Mouse (Mus musculus) heart, adult 9 months (tissue): Measurements from ENCODE around the gene Olfr51.
A peak's percentile ranks its signal among the peaks of the same experiment; 100 is the strongest.
"Not testable (repeated sequence)": the region's sequence is repeated elsewhere in the genome, so short reads cannot be mapped to it uniquely, and the experiment has no call there.

ENCODE experiments used
- DNase-seq, 2 experiments: peaks; one replicate each; pipeline ENCODE4 v3.0.0; 2022; ENCODE audit warnings: low spot score in 2 of 2

Olfr51 gene

DNA sequence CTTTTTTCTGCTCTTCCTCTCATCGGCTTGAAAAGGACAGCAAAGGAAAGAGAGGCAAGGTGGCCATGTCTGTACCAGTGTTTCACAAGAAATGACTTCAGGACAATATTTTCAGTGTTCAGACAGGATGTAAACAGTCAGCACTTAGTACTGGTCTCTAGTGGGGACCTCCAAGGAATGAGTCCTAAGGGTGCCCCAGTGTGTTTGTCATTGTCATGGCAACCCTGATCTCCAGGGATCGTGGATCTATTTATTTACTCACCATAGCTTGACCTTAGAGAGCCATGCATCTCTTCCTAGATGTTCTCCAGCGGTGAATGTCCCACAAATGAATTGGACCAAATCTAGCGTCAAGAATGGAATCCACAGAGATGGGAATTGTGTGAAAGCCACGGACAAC is at the start of gene Olfr51:
Olfr51 (plus strand) TSS at position 301 of the 400 bp plus-strand sequence.
- no peak for DNase-seq

- no peak for DNase-seq
Observed at GRCm38 (mm10) chr11:50953665-50954064, 49.7 kb upstream of the Olfr51 start, which contains the start of gene Prop1. Gene Prop1, minus strand, starts transcription at chr11:50953765.

- DNase-seq, result peak; percentile 33 to 77
Observed at GRCm38 (mm10) chr11:50964886-50965285, 38.5 kb upstream of the Olfr51 start.

GRCm38 (mm10) chr11:50966230-50966629 is 37.2 kb upstream of the Olfr51 start, which contains the start of gene Olfr1378:
Gene Olfr1378, plus strand, starts transcription at chr11:50966530.
- no peak for DNase-seq

DNA sequence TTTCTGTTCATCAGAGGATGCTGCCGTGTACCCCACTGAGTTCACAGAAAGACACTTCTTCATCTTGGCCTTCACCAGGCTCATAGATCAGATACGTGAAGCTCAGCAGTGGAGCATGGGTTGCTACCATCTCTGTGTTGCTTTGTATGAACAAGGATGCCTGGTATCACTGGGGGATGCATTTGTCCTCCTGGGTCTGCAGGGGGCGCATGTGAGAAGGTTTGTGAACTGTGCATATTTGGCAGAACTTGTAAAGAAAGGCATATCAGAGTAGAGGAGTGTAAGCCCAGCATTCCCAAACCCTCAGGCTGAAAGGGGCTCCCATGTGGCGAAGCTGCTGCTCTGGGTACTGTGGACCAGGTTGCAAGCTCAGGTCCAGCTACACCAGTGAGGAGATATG is 26.2 kb upstream of the Olfr51 start:
- DNase-seq, result no peak

DNA sequence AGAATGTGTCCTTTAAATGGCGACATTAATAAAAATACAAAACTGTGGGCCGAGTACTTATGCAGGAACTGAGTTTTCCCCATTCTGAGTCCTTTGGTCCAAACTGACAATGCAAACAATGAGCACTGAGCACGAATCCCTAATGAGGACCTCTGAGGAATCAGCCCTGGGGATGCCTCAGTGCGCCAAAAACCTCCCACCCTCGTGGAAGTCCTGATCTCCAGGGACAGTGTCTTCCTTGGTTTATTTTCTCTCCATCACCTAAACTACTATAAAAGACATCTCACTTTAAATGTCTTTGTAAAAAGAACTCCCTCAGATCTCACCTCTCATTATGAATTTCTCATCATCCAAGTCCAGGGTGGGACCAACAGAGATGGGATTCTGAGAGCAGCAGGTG is 21.7 kb upstream of the Olfr51 start, which contains the start of gene Olfr1377:
Olfr1377 (plus strand) TSS at position 301 of the 400 bp plus-strand sequence.
- no peak for DNase-seq

- DNase-seq, result peak in 1 of 2 experiments; percentile 10
Observed at GRCm38 (mm10) chr11:51011821-51012220, 8.4 kb downstream of the Olfr51 start.

GRCm38 (mm10) chr11:51013936-51014335 is 10.5 kb downstream of the Olfr51 start, which contains the start of gene Olfr54:
Gene Olfr54, plus strand, starts transcription at chr11:51014236.
- no peak for DNase-seq

DNA sequence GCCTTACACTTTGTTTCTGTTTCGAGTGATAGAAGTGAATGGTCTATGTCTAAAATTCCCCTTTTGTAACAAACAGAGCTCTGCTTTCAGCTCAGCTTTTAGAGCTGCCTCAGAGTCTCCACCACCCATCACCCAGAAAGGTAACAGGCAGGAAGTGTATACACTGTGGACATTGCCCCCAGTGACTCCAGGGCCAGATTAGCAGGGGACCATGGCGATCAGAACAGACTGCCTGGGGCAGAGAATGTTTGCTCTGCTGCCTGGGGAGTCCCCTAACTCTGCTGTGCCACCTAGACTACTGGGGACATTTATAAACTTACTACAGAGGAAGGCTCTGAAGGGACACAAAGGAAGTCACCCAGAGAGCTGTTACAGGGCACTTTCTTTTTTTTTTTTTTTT is 12.9 kb downstream of the Olfr51 start:
- no peak for DNase-seq

DNA sequence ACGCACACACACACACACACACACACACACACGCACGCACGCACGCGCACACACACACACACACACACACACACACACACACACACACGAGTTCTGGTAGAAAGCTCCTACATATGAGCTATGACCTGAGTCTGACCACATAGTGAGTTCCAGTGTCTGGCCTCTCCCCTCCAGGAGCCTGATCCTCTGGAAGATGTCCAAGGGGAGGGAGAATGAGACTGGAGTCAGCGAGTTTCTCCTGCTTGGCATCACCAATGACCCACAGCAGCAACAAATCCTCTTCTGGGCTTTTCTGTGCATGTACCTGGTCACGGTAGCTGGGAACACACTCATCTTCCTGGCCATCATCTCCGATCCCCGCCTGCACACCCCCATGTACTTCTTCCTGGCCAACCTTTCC is 23.4 kb downstream of the Olfr51 start:
- not testable (repeated sequence) for DNase-seq

DNA sequence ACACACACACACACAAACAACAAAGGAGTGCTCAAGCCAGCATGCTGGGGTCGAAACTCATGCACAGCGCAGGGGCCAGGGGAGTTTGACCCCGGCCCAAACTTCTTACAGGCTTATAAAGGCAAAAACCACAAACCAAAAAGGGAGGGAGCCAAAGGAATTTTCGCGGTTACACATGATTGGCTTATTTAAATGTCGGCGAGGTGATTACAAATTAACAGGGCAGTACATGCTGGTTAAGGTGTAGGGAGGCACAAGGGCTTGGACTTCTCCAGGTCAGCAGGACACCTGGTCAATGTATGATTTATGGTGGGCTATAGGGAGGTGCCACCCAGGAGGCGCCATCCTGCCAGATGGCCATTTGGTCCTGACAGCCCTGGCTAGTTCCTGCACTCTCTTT is 26.0 kb downstream of the Olfr51 start:
- DNase-seq, result not testable (repeated sequence)

- DNase-seq, result no peak
Observed at GRCm38 (mm10) chr11:51030225-51030624, 26.8 kb downstream of the Olfr51 start.

GRCm38 (mm10) chr11:51032851-51033250 is 29.5 kb downstream of the Olfr51 start:
- DNase-seq, result peak in 1 of 2 experiments; percentile 8

GRCm38 (mm10) chr11:51034141-51034540 is 30.7 kb downstream of the Olfr51 start:
- DNase-seq, result not testable (repeated sequence)

- DNase-seq, result no peak
Observed at GRCm38 (mm10) chr11:51035951-51036350, 32.6 kb downstream of the Olfr51 start.

GRCm38 (mm10) chr11:51044776-51045175 is 41.4 kb downstream of the Olfr51 start:
- DNase-seq, result not testable (repeated sequence)

DNA sequence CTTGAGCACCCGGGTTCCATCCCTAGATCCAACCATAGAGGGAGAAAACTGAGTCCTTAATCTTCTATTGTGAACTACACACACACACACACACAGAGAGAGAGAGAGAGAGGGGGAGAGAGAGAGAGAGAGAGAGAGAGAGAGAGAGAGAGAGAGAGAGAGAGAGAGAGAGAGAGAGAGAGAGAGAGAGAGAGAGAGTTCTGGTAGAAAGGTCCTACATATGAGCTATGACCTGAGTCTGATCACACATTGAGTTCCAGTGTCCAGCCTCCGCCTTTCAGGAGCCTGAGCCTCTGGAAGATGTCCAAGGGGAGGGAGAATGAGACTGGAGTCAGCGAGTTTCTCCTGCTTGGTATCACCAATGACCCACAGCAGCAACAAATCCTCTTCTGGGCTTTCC is 44.4 kb downstream of the Olfr51 start, which contains the start of gene Olfr1375:
Olfr1375 (plus strand) TSS at position 301 of the 400 bp plus-strand sequence.
- not testable (repeated sequence) for DNase-seq

DNA sequence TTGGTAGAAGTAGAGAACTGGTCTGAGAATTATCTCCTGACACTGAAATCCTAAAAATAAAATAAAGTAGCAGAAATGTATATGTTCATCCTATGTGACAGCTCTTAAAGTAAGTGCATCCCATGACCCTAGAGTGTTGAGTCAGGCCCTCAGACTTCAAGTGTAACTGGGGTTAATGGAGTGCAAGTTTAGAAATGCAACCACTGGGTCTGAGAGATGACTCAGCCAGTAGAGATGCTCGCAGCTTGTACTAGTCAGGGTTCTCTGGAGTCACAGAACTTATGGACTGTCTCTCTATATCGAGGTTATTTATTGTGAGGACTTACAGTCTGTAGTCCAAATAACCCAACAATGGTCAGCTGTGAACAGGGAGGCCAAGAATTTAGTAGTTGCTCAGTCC is 48.3 kb downstream of the Olfr51 start:
- DNase-seq, result no peak

DNA sequence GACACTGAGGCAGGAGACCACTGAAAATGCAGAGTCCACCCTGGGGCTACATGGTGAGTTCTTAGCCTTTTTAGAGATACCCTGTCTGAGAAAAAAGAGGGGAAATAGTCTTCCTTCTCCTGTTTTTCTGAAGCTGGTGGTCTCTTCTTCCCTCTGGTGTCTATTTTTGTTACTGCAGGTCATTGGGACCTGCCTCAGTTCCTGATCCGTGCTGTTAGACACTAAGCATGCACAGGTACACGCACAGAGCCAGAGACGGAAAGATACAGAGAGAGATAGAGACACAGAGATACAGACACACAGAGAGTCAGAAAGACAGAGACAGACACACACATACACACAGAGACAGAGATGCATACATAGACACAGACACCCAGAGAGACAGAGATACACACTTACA is 49.8 kb downstream of the Olfr51 start:
- DNase-seq, result no peak

DNA sequence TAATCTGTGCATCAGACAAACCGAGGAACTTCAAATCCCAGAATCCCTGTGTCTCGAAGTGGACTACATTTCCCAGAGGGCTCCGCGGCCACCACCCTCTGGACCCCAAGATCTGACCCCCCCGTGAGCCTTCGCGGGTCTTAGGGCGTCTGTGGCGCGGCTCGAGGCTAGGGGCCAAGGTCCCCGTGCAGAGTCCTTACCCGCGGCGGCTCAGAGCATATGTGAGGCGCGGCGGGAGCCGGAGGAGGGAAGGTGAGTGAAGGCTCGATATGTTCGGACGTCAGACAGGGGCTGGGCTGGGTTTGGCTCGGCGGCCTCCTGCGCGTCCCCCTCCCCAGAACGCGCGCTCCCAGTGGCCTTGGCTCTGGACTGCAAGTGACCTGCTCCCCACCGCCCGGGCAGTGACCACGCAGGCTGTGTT is 55.8 kb downstream of the Olfr51 start, which contains the start of gene Zfp354a:
Zfp354a (plus strand) TSS at position 107 of the 421 bp plus-strand sequence.
- DNase-seq, result peak; percentile 41 to 64
